Mouse (Mus musculus) left cerebral cortex, postnatal 10 days (tissue): Measurements from ENCODE around the gene Oaz2. TPM values are rescaled to one million over a fixed set of nuclear protein-coding genes. Genes with fewer than 3 reads are reported as not detected.

Source experiments
- DNase-seq, 2 experiments: peaks; one replicate each; pipeline ENCODE4 v3.0.0; 2021 to 2022; ENCODE audit warnings: low spot score in 2 of 2, mixed read lengths in 1 of 2; ENCODE audit errors: extremely low spot score in 1 of 2
- intact Hi-C: fragments of 180-260 bp; cut with DNase I; formaldehyde crosslinking; loops from one replicate; pipeline ENCODE4 v1.15.1; 2025
- total RNA-seq, 2 experiments: library from RNA; stranded (reverse); gene quantifications; 2 replicates each; pipeline ENCODE4 v1.2.3; 2021

Gene Oaz2
- total RNA-seq, 2 experiments from 2014 or later = 226 to 228 TPM

DNA sequence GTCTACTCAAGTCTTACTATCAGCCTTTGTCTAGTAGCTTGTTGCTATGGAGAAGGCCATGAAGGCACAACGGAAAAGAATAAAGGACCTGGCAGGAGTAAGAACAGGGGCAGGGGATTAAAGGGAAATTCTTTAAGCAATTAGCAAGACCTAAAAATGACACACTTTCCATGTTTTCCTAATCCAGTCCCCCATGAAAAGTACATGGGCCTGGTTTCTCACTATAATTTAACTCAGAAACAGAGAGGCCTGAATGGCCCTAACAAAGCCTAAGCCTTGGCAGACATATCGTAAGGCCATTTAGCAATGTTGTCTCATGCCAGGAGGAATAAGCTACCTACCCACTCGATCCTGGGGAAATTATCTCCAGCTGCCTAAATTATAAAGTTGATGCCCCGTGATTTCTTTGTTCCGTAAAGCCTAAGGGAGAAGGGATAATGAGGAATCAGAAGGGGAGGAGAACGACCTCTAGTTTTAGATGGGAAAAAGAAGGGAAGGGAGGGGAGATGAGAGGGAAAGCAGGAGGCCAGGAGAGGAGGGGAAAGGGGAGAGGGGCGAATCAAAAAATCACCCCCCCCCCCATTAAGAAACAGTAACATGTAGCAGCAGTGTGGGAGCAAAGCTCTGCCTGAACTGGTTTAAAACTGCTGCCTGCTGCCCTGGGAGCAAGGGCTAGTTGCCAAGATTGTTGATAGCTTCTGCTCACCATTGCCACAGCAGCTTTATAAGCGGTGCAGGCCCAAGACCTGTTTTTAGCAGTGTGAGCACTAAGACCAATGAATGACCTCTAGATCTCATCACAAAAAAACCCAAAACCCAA, 56.9 kb downstream of the Oaz2 start:
- peak in 1 of 2 experiments; percentile 49 for DNase-seq
- intact Hi-C loops = no loop called here

DNA sequence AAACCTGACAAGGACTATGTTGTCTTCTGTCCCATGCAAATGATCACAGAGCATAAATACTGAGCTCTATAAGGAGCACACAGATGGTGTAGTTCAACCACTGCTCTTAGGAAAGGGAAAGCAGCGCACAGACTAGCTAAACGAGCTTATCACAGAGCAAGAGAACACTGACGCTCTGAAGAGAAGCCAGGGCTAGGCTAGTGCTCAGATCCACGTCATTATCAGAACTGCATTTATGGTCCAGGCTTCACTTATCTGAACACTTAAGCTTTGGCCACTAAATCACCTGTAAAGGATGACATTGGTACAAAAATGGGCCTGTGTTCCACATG, 57.5 kb downstream of the Oaz2 start:
- no peak for DNase-seq
- intact Hi-C loops = no loop called here

DNA sequence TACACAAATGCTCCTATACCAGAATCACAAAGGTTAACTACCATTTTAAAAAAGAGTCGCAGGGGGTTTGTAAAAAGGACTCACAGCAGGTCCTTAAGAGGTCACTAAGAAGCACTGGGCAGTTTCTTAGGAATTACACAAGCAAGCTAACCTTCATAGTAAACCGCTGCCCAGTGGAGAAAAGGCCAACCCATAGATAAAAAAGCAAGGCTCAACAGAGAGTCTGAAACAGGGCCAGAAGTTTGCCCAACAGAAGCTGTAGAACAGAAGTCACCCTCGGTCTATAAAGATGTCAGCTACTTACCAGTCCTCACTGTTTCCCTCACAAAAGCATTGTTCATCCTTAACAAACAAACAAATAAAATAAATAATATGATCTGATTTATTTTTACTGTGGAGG, 58.6 kb downstream of the Oaz2 start:
- intact Hi-C loops = no loop called here
- no peak for DNase-seq

DNA sequence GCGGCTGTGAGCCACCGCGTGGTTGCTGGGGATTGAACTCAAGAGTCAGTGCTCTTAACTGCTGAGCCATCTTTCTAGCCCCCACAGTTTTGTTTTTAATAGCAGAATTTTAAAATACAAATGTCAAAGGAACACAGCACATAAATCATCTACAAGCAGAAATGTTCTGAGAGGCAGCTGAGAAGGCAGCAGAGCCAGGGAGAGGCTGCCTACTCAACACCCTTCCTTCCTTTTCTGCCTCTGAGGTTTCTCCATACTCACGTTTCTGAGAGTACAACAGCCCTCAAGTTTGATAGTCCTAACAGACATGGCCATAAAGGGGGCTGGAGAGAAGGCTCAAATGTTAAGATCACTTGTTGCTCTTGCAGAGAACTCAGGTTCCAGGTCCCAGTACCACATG, 59.7 kb downstream of the Oaz2 start:
- intact Hi-C loops = no loop called here
- DNase-seq = no peak

DNA sequence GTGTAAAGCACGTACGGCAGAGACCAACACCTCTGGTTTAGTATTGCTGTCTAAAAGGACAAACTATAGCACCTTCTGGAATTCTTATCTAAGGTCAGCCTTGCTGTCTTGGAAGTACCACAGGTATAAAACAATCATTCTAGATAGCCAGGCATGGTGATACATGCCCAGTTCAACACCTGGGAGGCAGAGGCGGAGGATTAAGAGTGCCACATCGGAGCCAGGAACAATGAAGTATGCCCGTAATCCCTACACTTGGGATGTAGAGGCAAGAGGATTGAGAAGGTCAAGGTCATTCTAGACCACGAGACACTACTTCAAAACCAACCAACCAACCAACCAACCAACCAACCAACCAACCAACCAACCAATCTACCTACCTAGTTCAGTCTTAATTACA, 60.8 kb downstream of the Oaz2 start:
- intact Hi-C loops = no loop called here
- no peak for DNase-seq

DNA sequence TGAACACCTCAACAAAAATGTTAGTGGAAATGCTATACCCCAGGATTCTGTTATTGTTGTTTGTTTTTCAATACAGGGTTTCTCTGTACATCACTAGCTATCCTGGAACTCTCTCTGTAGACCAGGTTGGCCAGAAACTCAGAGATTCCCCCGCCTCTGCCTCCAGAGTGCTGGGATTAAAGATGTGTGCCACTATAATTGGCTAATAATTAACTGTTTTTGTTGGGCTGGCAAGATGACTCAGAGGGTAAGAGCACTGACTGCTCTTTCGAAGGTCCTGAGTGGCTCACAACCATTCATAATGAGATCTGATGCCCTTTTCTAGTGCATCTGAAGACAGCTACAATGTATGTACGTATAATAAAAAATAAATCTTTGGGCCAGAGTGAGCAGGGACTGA, 67.1 kb downstream of the Oaz2 start:
- DNase-seq = no peak
- intact Hi-C loops = no loop called here

Other genes starting within 250 kb of the Oaz2 start
- gene Slc51b, start 245.0 kb upstream of the Oaz2 start, total RNA-seq = not detected
- gene Mtfmt, start 232.2 kb upstream of the Oaz2 start, total RNA-seq = 10 to 100 TPM; 19.5 to 21.2 TPM
- gene Spg21, start 207.1 kb upstream of the Oaz2 start, total RNA-seq = 10 to 100 TPM; 29.3 to 32.5 TPM
- 1 to 10 TPM; 2.7 to 3.4 TPM for gene Ankdd1a, start 147.8 kb upstream of the Oaz2 start, total RNA-seq
- 1 to 10 TPM; 4.9 to 9.5 TPM for gene Plekho2, start 88.0 kb upstream of the Oaz2 start, total RNA-seq
- 1 to 10 TPM in 1 of 2 experiments, under 1 TPM in 1; 0.79 to 1.1 TPM for gene Pif1, start 80.8 kb upstream of the Oaz2 start, total RNA-seq
- gene Rbpms2, start 38.4 kb upstream of the Oaz2 start, total RNA-seq = 1 to 10 TPM; 1.6 to 1.8 TPM
- gene Zfp609, start 159.6 kb downstream of the Oaz2 start, total RNA-seq = 10 to 100 TPM; 41.3 to 42.2 TPM
- 1 to 10 TPM; 1.4 to 3.6 TPM for gene Pclaf, start 222.2 kb downstream of the Oaz2 start, total RNA-seq
- 10 to 100 TPM; 34.8 to 37.6 TPM for gene Trip4, start 240.8 kb downstream of the Oaz2 start, total RNA-seq
- 10 to 100 TPM; 45.9 to 56.4 TPM for gene Csnk1g1, start 240.9 kb downstream of the Oaz2 start, total RNA-seq